9 mouse cellular contexts compared by ENCODE assay signal in the genomic region with DNA sequence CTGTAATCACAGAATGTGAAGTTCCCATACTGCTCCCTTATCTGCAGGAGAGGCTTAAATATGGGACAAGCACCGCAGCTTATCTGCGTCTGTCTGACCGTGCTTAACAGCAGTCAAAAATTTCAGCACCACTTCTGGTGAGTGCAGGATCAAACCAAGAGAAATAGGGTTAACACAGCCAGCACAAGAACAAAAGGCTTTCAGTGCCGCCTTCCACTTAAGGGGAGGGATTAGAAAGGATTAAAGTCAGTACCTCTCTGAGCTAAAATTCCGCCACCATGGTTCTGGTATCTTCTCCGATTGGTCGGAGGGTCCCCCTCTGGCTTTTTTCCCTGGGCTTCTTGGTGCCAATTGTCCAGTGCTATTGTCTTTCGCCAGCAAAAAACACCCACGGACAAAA. TPM values are rescaled to one million over a fixed set of nuclear protein-coding genes. Genes with fewer than 3 reads are reported as not detected.
DNase-seq lines count a peak whose midpoint lies in the region; ATAC-seq and TF ChIP-seq lines count a peak whose summit lies in the region.
"Had no signal": no experiment of that assay in that cellular context is flagged by ENCODE, and none has a peak within 500 bp of the region (broad histone marks: within the 10 kb centered on the region; RNA-seq: fewer than 3 reads in every experiment).

No protein-coding gene starts in this region.

- no peak for DNase-seq in heart, postnatal 25 days (ENCODE audit: low spot score)
- peak; percentile 68 for DNase-seq in brain, embryonic 14.5 days (ENCODE audit: low read depth)
- no peak for DNase-seq in hindbrain, embryonic 14.5 days (ENCODE audit: low spot score)
- peak; percentile 81 for DNase-seq in midbrain, embryonic 11.5 days (ENCODE audit: low spot score, missing footprints)
- no peak for DNase-seq in cerebellum, postnatal 36 days
- no peak for DNase-seq in left cerebral cortex, adult 9 months (ENCODE audit: low spot score in 2 of 2)
- DNase-seq in right cerebral cortex, adult 2 months (ENCODE audit: low spot score in 2 of 2) = no peak

- no peaks in the 10 kb centered on the region for H3K4me1 ChIP-seq in heart, embryonic 14.5 days (ENCODE audit: control insufficient read depth in 2 of 2, insufficient read depth in 2 of 2, low read length in 2 of 2)
- no peaks in the 10 kb centered on the region for H3K4me1 ChIP-seq in hindbrain, embryonic 14.5 days (replicated peaks; ENCODE audit: control insufficient read depth, insufficient read depth, low read length)
- no peaks in the 10 kb centered on the region for H3K4me1 ChIP-seq in midbrain, embryonic 11.5 days (ENCODE audit: control insufficient read depth, insufficient read depth, low read length)

- no peaks in the 10 kb centered on the region for H3K9me3 ChIP-seq in heart, embryonic 14.5 days (ENCODE audit: control insufficient read depth, low read length)
- no peaks in the 10 kb centered on the region for H3K9me3 ChIP-seq in hindbrain, embryonic 14.5 days (ENCODE audit: control insufficient read depth, low read length)
- H3K9me3 ChIP-seq in midbrain, embryonic 11.5 days (ENCODE audit: control insufficient read depth, low read length) = no peaks in the 10 kb centered on the region

- peak overlapping the region; percentile 26 to 29 for H3K4me3 ChIP-seq in heart, embryonic 14.5 days (ENCODE audit: control insufficient read depth in 1 of 2, insufficient read depth in 1 of 2, low read depth in 1 of 2, low read length in 2 of 2)
- peak overlapping the region; percentile 16 for H3K4me3 ChIP-seq in hindbrain, embryonic 14.5 days (replicated peaks; ENCODE audit: low read length)
- peak overlapping the region; percentile 12 for H3K4me3 ChIP-seq in midbrain, embryonic 11.5 days (ENCODE audit: low read depth, low read length)
- H3K4me3 ChIP-seq: erythroblast, embryonic 14.5 days had no signal

- H3K4me2 ChIP-seq in heart, embryonic 14.5 days (ENCODE audit: low read length) = peak overlapping the region; percentile 64
- H3K4me2 ChIP-seq in hindbrain, embryonic 14.5 days (replicated peaks) = peak overlapping the region; percentile 43
- peak overlapping the region; percentile 32 for H3K4me2 ChIP-seq in midbrain, embryonic 11.5 days

- no peak for ATAC-seq in heart, embryonic 14.5 days (ENCODE audit: insufficient number of reproducible peaks, insufficient read depth, low FRiP score, low read depth)
- ATAC-seq in hindbrain, embryonic 14.5 days (ENCODE audit: low FRiP score) = peak; percentile 40; the same call in 1 of the 2 replicates
- peak; percentile 90 for ATAC-seq in midbrain, embryonic 11.5 days (ENCODE audit: low FRiP score)

- intact Hi-C loops in heart, postnatal 25 days (cut with DNase I) = loop anchor here (10.0 kb wide), 1 partner anchor 518 kb away; no protein-coding TSS in a partner anchor

- 0 out of 2 replicates have a peak overlapping the region, but pooled peaks have one; percentile 25 for H3K9ac ChIP-seq in heart, embryonic 14.5 days (ENCODE audit: low read length)
- H3K9ac ChIP-seq in hindbrain, embryonic 14.5 days = 0 out of 2 replicates have a peak overlapping the region, but pooled peaks have one; percentile 28
- H3K9ac ChIP-seq in midbrain, embryonic 11.5 days (ENCODE audit: low read length) = peak overlapping the region; percentile 59

- 18% methylated on average over 9 of the region's 9 CpGs for WGBS in heart, embryonic 14.5 days
- 52% methylated on average over 9 of the region's 9 CpGs for WGBS in hindbrain, embryonic 14.5 days
- 31% methylated on average over 9 of the region's 9 CpGs for WGBS in midbrain, embryonic 11.5 days

- no peak for TF ChIP-seq CTCF in brain, embryonic 14.5 days (IDR thresholded peaks at IDR 0.05; ENCODE audit: borderline replicate concordance, extremely low read depth, insufficient read depth, insufficient read length)

- H3K36me3 ChIP-seq in heart, embryonic 14.5 days (ENCODE audit: control insufficient read depth, insufficient read depth, low read length) = no peaks in the 10 kb centered on the region
- no peaks in the 10 kb centered on the region for H3K36me3 ChIP-seq in hindbrain, embryonic 14.5 days (replicated peaks; ENCODE audit: control insufficient read depth, insufficient read depth)
- no peaks in the 10 kb centered on the region for H3K36me3 ChIP-seq in midbrain, embryonic 11.5 days (ENCODE audit: control insufficient read depth, insufficient read depth, low read length)

- H3K27me3 ChIP-seq in heart, embryonic 14.5 days (ENCODE audit: control insufficient read depth, insufficient read depth, low read length) = no peaks in the 10 kb centered on the region
- no peaks in the 10 kb centered on the region for H3K27me3 ChIP-seq in hindbrain, embryonic 14.5 days (ENCODE audit: control insufficient read depth, insufficient read depth, low read length)
- no peaks in the 10 kb centered on the region for H3K27me3 ChIP-seq in midbrain, embryonic 11.5 days (ENCODE audit: control insufficient read depth, insufficient read depth, low read length)

- no peak for TF ChIP-seq POLR2A in brain, embryonic 14.5 days (IDR thresholded peaks at IDR 0.05; ENCODE audit: borderline replicate concordance, extremely low read depth, insufficient read depth, insufficient read length, poor library complexity, severe bottlenecking)

- peak overlapping the region; percentile 4 to 21; a peak in 1 of 4 replicates for H3K27ac ChIP-seq in heart, embryonic 14.5 days (replicated peaks in 1 of 2; ENCODE audit: control insufficient read depth in 1 of 2, insufficient read depth in 1 of 2, low read depth in 2 of 2, low read length in 2 of 2)
- no peak overlapping the region for H3K27ac ChIP-seq in hindbrain, embryonic 14.5 days
- peak overlapping the region; percentile 5; the same call in 1 of the 2 replicates for H3K27ac ChIP-seq in midbrain, embryonic 11.5 days (ENCODE audit: low read depth, low read length)

RNA-seq across cellular contexts. Expression of a gene that starts 27.0 kb away (rescaled TPM):
- 10.6 and 12.1 TPM in 2 replicates for polyA plus RNA-seq in heart, embryonic 14.5 days (2014; fragmentation: Nextera tagmentation; extraction: Ambion mirVana)
- 1 to 10 TPM; 5.7 to 9.6 TPM for total RNA-seq in heart, postnatal 25 days (2021)
- polyA plus RNA-seq in brain, embryonic 14.5 days (2012; rRNA removed) = 24.2 and 27.1 TPM in 2 replicates
- polyA plus RNA-seq in hindbrain, embryonic 14.5 days (2014; fragmentation: Nextera tagmentation; extraction: Ambion mirVana) = 21.4 and 23.4 TPM in 2 replicates
- polyA plus RNA-seq in midbrain, embryonic 11.5 days (2014; fragmentation: Nextera tagmentation; extraction: Ambion mirVana) = 21.6 and 22.0 TPM in 2 replicates

RNA-seq across cellular contexts. Expression of a gene that starts 49.0 kb away (rescaled TPM):
- polyA plus RNA-seq in heart, embryonic 14.5 days (2014; fragmentation: Nextera tagmentation; extraction: Ambion mirVana) = 1.3 and 3.9 TPM in 2 replicates
- 1 to 10 TPM; 1.2 to 2.6 TPM for total RNA-seq in heart, postnatal 25 days (2021)
- 0.66 and 2.1 TPM in 2 replicates for polyA plus RNA-seq in brain, embryonic 14.5 days (2012; rRNA removed)
- 3.9 and 5.5 TPM in 2 replicates for polyA plus RNA-seq in hindbrain, embryonic 14.5 days (2014; fragmentation: Nextera tagmentation; extraction: Ambion mirVana)
- polyA plus RNA-seq in midbrain, embryonic 11.5 days (2014; fragmentation: Nextera tagmentation; extraction: Ambion mirVana) = 5.2 and 8.2 TPM in 2 replicates
- polyA plus RNA-seq: erythroblast, embryonic 14.5 days had no signal

Comparison
In these comparisons a context has a peak if more than half of its experiments do, and no peak if none do; other contexts are left out.
1. DNase-seq: peak in brain, embryonic 14.5 days (single experiment) and midbrain, embryonic 11.5 days (single experiment); none in heart, postnatal 25 days (single experiment), hindbrain, embryonic 14.5 days (single experiment), cerebellum, postnatal 36 days (0 of 2), left cerebral cortex, adult 9 months (0 of 2) and right cerebral cortex, adult 2 months (0 of 2).
2. Peak in every context shown above with its lines, with median percentiles within 50 percentile points of each other: H3K4me2 ChIP-seq, H3K4me3 ChIP-seq and H3K9ac ChIP-seq.